Mouse (Mus musculus) heart, adult 18-20 months (tissue): ENCODE measurements around the gene Cpa5. TPM values are rescaled to one million over a fixed set of nuclear protein-coding genes. Genes with fewer than 3 reads are reported as not detected.
A peak's percentile ranks its signal among the peaks of the same experiment; 100 is the strongest.

ENCODE experiments used
- DNase-seq, 2 experiments: peaks; one replicate each; pipeline ENCODE4 v3.0.0; 2021 to 2022; ENCODE audit warnings: mixed read lengths in 1 of 2
- total RNA-seq, 2 experiments: library from RNA; stranded (reverse); gene quantifications; 2 replicates each; pipeline ENCODE4 v1.2.3; 2021

Gene Cpa5
- total RNA-seq, 2 experiments from 2014 or later, result not detected

DNA sequence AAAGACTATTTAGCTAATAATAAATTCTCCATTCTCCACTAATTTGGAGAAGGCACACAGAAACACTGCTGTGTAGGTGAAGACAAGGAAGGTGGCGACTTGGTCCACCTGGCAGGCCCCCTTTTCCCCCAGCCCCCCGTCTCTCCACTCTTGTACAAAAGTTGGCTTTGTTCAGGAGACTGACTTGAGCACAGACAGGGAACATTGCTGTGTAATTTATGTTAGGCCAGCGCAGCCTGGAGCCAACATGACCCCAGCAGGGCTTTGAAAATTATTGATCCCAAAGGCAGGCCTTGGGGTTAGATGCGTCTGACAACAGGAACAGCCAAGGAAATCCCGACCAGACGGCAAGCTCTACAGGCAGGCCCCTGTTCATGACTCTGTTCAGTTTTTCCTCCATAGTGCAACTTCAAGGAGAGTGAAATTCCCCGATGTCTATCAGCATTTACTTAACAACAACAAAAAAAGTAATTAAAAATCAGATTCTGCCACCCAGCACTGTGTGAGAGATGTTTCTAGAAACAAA is 6.4 kb upstream of the Cpa5 start:
- DNase-seq, result no peak

DNA sequence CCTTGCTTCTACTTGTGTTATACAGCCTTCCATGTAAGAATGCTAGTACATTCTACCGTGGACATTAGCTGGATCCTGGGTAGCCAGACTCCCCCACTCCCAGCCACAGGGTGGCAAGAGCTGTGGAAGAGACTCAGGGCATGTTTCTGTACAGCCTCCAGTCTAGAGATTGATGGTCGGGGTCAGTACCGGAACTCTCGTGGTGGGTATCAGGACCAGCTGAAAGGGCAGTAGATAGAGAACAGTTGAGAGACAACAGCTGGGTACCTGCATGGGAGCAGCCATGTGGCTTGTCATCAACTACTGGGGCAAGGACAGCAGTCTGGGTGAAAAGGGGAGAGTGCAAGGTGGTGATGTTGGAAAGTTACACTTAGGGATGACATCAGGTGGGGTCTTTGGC is 5.7 kb upstream of the Cpa5 start:
- no peak for DNase-seq

DNA sequence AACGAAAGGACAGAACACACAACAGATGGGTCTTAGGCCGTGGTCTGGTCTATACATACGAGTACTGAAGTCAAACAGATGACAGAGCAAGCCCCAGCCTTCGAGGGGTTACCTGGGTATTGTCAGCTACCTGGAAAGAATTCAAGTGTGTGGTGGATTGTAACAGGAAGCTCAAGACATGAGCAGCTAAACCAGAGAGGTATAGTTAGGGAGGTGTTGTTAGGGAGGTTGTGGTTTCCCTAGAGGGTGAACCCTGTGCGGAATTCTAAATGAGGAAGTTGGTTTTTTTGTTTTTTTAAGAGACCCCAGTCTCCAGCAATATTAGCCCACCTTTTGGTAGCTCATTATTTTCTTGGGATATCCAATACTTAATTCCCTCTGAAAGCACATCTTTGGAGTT is 5.1 kb upstream of the Cpa5 start:
- no peak for DNase-seq

DNA sequence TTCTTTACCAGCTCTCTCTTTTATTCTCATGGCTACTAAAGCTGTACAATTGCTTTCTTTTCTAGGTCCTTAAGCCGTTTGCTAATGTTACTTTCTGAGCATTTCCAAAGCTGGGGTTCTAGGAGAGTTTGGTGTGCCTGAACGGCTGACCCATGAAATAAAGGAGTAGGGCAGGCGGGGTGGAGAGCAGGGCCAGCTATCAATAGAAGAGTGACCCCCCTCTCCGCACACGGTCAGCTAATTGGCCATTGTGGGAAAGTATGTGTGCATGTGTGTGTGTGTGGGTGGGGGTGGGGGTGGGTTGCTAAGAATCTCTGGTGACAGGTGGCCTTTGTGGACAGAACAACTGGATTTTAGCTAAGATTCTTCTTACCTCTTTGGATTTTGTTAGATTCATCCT is 402 bp downstream of the Cpa5 start:
- no peak for DNase-seq

DNA sequence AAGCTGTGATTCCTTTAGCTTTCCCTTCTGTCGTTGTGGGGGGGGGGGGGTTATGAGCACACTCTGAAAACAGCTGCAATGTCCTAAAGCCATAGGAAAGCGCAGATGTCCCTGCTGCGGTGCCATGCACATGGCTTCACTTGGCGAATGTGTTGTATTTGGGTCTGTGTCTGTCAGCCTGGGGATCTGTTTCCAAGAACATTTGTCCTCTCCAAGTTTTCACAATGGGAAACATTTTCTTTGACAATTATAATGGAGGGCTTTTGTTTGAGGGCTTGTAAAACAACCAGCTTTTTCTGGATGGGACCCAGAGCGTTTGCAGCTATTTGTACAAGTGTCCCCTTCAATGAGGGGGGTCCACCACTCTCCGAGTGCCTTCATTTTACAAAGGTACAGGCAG is 3.4 kb downstream of the Cpa5 start:
- no peak for DNase-seq

DNA sequence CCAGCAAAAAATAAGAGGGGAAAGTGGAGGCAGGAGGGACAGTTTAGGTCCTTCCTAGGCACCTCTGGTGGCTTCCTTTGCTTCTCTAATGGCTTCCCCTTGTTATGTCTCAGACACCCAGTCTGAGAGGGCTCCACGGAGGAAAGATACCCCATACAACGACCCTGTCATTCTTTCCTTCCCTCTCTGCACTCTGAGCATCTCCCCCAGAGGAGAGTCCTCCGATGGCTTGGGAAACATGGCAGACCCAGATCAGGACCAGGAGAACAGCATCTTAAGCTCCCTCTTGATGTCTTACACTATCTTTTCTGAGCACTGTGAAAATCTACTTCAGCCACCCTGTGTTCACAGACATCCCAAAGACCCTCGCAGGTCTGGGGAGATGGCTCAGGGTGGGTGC is 4.9 kb downstream of the Cpa5 start:
- DNase-seq, result no peak

DNA sequence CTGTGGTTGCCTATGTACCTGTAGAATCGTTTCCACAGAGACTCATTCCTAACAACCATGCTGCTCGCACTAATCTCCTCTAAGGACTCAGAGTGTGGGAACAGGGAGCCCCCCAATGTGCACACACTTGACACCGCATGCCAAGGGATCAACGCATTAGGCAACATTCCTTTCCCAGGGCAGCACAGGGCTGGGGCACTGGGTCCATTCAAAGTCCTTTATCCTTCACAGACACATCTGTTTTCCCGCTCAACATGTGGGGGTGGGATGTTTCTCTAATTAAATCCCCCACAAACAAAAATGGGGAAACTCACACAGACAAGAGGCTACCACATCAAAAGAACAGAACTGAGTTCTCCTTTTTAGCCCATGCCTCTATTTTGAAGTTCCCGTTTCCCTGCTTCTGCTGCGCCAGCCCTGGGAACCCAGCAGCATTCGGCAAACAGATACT is 5.7 kb downstream of the Cpa5 start:
- no peak for DNase-seq

DNA sequence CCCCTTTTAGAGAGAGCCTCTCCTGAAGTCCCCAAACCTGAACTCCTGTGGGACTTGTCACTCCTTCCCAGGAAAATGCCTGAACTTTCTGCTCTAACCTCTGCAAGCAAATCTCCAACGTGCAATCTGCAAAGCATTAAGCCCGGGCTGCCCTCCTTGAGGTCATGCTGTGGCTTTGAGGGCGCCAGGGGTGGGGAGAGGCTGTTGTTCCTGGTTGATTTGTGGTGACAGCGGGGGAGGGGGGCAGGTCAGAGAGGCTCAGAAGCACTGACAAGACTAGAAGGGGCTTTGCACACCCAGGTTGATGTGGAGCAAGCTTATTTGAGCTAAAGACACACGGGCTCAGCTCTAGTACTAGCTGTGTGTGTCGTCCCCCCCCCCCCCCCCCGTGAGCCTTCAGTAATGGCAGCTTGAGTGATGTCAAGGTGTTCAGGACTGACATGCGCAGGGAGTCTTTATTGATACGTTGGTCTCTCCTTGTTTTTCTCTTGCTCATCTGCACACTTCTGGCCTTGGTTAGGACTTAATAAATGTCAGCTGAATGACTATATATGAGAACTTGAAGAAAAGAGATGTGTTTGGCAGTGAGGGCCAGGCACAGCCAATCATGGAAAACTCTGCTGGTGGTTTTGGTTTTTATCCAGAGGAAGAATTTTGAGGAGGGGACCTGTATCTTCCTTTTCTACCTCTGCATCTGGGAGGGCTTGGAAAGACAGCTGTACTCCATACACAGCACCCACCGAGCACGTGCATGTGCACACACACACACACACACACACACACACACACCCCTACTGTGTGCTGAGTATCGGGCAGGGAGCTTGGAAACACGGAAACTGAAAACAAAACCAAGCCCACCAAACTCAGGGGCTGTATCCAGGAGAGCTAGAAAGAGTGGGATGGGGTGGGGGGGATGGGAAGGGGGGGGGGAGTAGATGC is 6.5 kb downstream of the Cpa5 start:
- no peak for DNase-seq

DNA sequence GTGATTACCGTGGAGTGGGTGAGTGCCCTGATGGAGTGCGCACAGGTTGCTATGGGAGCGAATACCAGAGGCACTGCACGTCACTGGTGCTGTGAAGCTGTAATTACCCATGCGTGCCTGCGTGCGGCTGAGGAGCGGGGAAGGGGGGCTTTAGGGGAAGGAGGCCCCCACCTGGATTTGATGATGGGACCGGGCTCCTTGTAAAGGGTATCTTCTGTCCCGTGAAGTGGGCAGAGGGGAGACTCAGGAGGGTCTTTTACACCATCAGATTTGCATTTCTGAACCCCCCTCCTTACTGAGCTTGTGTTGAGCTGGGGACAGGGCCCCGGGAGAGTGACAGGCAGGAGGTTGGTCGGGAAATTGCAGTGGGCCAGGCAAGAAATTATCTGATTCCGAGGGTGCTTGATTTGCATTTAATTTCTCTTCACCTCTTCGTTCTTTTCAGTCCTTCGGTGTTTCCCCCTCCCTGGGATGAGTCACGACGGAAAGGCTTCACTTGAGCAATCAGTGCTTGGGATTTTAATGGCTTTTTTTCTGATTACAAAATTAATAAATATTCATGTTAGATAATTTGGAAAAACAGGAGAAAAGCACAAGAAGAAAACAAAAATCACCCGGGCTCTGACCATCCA is 7.3 kb downstream of the Cpa5 start:
- no peak for DNase-seq

DNA sequence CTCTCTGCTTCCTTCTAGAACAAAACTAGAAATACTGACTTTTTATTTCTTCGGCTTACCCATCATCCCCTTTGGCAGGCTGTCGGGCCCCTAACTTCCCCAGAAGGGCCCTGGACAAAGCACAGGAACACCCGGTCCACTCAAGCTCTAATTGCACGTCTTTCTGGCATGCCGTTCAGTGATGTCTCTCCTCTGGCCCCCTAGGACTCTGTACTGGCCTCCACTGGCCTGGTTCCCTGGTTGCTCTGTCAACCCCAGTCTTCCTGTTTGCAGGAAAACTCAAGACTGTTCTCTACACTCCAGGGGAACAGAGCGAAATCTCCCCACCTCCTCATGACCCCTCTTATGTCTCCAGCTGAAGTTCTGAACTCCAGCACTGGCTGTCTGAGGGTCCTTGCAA is 7.9 kb downstream of the Cpa5 start:
- DNase-seq, result no peak

DNA sequence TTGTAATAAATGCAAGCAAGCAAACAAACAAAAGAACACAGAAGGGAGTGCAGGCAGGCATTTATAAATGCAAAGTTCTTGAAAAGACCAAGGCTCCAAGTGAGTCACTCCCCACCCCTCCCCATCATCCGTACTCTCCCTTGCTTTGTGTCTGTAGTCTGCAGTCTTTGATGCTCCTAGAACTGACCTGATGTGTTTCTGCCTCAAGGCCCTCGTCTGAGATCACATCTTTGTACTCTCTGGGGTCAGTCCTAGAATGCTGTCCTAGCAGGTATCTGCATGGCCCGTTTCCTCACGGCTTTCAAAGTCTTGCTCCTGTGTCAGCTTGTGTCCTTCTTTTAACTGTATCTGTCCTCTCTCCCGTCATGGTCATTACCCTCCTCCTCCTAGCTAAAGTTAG is 8.8 kb downstream of the Cpa5 start:
- DNase-seq, result no peak

DNA sequence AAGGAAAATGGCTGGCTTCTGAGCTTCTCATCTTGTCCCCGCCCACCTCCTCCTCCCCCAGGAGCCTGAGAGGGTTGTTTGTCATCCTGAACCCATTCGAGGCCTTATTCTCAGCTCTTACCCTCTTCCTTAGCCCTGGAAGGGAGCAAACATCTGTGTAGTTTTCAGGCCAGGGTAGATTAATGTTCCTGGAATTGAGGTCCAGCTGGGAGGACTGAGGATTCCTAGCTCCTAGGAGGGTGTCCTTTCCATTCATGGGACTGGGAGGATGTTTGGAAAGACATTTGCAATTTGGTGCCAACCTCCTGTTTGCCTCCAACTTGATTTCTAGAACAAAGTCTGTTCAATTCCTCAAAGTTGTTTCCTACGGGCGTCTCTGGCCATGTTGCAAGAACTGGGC is 9.8 kb downstream of the Cpa5 start:
- peak; percentile 27 to 39 for DNase-seq

DNA sequence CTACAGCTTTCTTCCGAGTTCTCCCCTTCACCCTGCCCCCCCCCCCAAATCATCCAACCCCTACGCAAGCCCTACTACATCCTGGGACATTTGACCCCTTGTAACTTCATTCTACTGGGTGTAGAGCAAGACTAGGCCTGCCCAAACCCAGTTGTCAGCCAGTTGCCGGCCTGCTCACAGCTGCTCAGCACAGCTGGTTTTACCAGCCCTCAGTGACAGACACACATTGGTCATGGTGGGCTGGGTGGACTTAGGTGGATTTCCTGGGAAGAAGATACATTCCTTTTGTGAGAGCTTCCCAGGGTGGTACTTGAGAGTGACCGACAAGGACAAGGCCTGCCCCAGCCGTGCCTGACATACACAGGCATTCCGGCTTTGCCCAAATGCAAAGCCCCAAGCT is 10.2 kb downstream of the Cpa5 start:
- no peak for DNase-seq

DNA sequence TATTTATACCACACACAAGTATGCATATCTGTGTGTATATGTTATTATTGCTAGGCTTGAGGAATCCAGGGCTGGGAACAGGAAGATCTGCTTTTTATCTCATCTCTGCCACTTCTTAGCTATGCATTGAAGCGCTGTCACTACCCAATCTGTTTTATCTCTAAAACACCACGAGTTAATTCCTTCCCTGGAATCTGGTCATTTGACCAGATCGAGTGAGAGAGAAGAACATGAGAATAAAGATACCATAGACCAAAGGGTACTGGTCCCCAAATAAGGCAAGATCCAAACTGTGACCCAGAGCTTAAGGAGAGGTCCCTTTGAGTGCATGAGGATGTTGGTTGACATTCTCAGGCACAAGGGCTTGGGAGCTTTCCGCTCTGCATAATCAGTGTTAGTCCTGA is 11.2 kb downstream of the Cpa5 start:
- DNase-seq, result no peak

DNA sequence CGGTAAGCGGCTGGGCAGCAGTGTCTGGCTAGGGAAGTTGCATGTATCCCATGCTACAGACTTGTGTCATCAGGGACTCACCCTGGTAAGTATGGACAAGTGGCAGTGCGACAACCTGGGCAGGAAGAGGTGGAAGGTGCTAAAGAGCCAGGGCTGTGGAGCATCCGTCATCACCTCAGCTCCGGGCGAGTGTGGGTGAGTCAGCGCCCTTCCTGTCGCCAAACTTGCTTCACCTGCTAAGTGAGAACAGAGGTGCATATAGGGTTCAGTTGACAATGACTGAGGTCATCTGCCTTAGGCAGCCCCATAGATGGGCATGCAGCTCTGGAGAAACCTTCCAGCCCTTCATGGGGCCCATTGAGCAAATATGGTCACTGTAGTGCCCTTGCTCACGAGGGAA is 14.0 kb downstream of the Cpa5 start:
- no peak for DNase-seq

DNA sequence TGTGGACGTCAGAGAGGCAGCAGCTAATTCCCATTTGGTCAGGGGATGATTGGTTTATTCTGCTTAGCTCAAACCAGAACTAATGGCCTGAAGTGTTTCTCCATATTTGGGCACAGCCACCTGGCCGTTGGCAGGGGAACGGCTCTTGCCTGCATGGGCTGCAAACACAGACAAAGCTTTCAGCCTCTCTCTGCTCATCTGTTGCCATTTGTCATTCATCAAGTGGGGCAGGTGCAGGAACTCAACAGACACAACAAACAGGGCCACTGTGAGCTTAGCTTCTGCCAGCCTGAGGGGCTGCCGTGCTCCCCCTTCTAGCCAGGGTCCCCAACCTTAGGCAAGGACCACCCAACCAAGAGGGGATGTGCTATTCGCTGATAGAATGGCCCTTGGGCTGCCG is 17.3 kb downstream of the Cpa5 start:
- DNase-seq, result no peak

DNA sequence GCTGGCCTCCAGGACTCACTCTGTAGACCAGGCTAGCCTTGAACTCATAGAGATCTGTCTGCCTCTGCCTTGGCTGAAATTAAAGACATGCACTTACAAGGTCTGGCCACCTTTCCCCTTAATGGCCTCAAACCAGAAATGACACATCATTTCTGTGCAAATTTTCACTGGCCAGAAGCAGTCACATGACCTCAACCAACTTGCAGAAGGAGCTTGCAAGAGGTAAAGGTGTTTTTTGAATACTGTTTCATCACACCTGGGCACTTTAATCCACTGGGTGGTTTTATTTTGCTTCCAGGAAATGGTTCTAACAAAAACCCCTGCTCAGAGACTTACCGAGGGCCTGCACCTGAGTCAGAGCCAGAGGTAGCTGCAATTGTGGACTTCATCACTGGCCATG is 19.2 kb downstream of the Cpa5 start:
- DNase-seq, result no peak

DNA sequence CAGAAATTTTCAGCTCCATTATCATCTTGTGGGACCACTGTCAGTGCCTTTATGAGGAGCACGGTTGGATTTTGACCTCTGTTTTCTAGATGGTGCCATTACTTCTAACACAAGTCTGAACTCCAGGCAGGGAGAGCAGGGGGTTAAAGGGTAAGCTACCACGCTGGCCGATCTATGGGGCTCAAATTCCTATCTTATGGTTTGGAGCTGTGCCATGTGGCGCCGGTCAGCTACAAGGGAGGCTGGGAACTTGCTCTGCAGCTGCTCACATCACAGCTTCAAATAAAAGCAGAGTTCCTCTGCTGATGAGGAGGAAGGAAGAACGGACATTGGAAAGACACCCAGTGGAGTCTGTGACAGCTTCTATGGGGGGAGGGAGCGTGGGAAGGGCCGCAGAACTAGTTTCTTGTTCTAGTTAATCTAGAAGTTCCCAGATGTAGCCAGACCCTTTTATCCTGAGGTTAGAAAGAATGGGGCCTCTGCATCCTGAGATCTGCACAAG is 24.6 kb downstream of the Cpa5 start:
- no peak for DNase-seq

DNA sequence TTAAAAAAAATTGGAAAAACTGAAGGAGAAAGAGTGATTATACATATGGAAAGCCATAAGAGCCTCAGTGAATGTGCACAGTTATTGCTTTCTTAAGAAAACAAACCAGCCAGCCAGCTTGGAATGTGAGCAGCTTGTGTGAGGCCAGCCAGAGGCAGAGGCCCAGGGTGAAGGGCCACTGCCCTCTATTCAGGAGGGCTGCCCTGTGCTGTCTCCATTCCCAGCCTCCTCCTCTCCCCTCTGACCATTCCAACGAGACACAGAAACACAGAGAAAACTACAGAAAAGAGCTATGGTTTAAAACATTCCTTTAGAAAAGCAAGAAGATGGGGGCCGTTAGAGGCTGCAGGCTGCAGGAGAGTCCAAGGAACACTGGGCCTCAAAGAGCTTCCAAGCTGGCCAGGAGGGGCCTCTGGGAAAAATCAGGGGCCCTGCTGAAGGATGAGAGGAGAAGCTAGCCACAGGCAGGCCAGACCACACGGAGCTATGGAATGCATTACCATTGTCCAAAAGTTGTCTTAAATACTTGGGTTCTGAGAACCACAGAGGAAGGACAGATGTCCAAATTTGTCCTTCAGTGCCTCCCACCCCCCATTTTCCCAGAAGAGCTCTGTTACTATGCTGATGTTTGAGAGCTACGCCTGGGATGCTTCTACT is 25.5 kb downstream of the Cpa5 start:
- no peak for DNase-seq

DNA sequence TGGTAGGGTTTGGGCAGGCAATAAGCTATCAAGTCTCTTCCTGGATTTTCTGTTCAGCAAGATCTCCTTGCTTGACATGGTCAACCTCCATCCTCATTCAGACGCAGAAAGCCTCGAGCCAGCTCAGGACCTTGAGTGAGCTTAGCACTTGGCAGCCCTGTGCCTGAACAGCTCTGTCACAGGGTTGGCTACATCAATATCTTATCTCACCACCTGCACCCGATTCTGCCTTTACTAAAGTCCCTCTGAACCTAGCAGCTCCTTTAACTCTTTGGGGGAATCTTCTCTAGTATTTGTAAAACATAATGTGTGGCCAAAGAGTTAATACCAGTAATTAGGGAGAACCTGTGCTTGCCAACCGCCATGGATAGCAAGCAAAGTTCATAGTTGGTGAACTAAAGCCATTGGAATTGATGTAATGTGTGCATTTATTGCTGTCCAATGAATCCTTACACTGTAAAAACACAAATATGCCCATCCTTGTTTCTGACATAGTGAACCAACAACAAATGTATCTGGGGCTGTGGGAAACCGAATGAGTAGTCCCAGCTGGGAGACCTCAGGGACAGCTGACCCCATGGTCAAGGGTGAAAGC is 28.0 kb downstream of the Cpa5 start, which contains the start of gene Cpa1:
Gene Cpa1 (plus strand): TSS at position 545 of the 595 bp plus-strand sequence.
- DNase-seq, result no peak

DNA sequence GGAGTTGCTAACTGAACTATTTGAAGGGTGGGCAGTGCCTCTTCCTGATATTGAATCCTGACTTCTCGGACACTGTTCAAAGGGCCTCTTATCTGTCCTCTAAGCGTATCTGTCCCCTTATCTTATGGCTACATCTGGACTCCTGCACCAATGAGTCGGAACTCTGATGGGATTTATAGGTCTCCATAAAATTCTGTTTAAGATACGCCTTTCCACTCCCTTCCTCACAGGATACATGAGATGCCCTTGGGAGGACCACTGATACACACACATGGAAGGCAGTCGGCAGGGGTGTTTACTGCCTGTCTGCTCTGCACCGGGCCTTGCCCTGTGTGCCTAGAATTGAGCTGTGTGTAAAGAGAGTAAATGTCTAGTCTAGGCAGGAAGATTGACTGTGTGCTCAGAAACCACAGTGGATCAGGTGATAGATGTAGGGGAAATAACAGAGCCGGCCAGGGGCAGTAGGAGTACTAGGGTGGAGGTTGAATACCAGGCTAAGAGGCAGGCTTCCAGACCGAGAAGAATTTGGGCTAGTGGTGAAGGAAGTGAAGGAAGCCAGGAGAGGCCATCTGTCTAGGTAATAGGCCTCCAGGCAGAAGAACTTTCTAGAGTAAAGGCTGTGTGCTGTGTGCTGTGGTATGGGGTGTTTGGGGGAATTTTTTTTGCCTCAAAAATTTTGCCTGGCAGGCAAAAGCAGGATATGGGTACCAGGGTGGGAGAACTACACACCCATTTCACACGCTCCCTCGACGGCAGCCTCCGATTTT is 33.1 kb downstream of the Cpa5 start:
- DNase-seq, result no peak

DNA sequence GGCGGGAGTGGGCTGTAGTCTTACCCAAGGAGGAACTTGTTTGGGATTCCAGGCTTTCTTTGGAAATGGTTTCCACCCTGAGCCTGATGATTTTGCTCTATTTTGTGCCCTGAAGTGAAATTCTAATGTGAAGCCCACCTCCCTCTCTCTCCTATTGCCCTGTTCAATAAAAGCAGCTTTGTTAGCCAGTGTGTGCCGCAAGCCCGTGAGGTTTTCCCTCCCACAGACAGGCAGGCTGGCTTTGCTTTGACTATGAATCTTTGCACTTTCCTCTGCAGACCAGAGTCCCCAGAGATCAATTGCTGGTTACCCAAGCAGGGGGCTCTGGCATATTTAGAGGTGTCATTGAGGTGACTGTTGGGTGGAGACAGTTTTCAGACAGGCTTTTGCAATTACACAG is 33.7 kb downstream of the Cpa5 start:
- DNase-seq, result no peak
